Mouse (Mus musculus) olfactory bulb, adult 2 months (tissue): Measurements from ENCODE around the gene Slc2a12. TPM values are rescaled to one million over a fixed set of nuclear protein-coding genes. Genes with fewer than 3 reads are reported as not detected.

Experiments
- H3K27ac ChIP-seq: fragments of 200-500 bp; 2 replicates; pipeline ENCODE4 v1.5.1; 2012; ENCODE audit warnings: low read depth, low read length; ENCODE audit not compliant: insufficient read depth
- H3K4me1 ChIP-seq: fragments of 200-500 bp; 2 replicates; pipeline ENCODE4 v1.6.1; 2012; ENCODE audit warnings: low read length; ENCODE audit not compliant: control insufficient read depth, insufficient read depth
- H3K4me3 ChIP-seq: fragments of 200-500 bp; 2 replicates; pipeline ENCODE4 v1.5.1; 2012; ENCODE audit warnings: mild to moderate bottlenecking, low read depth, low read length, moderate library complexity; ENCODE audit not compliant: insufficient read depth
- CTCF ChIP-seq: fragments of 200-500 bp; IDR thresholded peaks from 2 replicates; pipeline ENCODE4 v1.5.1; 2012; ENCODE audit warnings: low read depth, mild to moderate bottlenecking, low read length, moderate library complexity; ENCODE audit not compliant: insufficient read depth
- POLR2A ChIP-seq: fragments of 200-500 bp; IDR thresholded peaks from 2 replicates; pipeline ENCODE4 v1.6.1; 2012; ENCODE audit warnings: mild to moderate bottlenecking, low read depth, low read length, moderate library complexity; ENCODE audit not compliant: insufficient read depth
- WGBS: fragments of 180-500 bp; shearing (Covaris S2); methylation state at CpG from one replicate; pipeline ENCODE4 v1.1.7; 2018; 5-methylcytosine and 5-hydroxymethylcytosine counted together
- polyA plus RNA-seq: library from polyadenylated mRNA; stranded (reverse); fragments of >200 nt; gene quantifications from 2 replicates; pipeline ENCODE4 v1.2.4, GENCODE M21; 2012; ENCODE audit warnings: low replicate concordance; ENCODE audit not compliant: missing spikeins, insufficient read depth, insufficient read length

Slc2a12 gene
- polyA plus RNA-seq, 1 experiment, result not detected

DNA sequence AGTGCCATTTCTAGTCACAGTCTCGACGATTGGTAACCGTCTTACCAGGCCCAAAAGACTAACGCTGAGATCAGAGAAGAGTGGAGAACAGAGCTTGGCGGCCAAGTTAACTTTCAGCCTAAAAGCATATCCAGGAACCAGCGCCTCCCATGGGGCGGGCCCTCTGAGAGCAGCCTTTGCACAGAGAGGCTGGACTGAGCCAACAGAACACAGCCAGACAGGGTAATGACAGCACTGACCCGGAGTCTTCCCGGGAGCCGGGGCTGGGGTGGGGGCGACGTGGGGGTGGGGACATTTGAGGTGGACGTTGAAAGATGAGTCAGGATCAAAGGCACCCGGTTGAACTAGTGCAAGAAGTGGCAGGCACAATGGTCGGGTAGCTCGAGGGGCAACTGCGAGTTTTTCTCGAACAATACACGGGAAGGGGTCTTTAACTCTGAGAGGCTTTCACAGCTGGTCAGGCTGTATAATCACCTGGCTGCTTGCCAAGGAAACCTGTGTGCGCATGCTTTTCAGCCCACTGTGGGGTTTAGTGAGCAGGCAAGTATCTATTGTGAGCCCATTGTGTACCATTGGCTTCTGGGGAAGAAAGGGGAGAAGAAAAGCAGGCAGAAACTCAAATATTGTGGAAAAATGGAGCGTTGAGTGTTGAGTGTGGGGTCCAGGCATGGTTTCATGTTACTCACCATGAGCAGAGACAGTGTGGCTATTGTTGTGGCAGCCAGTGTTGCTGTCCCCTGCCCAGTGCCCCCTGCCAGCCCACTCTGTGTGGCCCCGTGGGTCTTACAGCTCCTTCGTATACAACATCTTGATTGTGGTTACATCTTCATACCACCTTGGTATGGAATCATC lies 13.9 kb downstream of the Slc2a12 start:
- no peaks in the 10 kb centered on the region for H3K4me1 ChIP-seq
- H3K4me3 ChIP-seq, result no peak overlapping the region
- H3K27ac ChIP-seq, result no peak overlapping the region
- no peak for TF ChIP-seq CTCF
- TF ChIP-seq POLR2A, result no peak
- WGBS, result 21% methylated on average over 23 of the region's 23 CpGs

DNA sequence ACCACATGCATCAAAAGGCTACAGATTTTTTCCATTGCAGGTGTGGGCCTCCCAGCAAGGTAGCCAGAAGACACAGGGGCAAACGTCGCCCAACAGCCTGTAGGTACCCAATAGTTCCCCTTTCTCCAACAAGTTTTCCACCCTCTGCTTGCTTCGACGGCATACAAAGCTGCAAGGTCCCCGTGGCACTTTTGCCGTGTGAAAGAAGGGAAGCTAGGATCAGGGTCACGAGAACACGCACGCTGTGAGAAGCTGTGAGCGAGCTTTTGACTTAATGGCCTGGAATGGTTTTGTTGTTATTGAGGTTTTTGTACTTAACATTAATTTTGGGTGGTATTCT lies 14.5 kb downstream of the Slc2a12 start:
- WGBS, result 76% methylated on average over 10 of the region's 10 CpGs
- TF ChIP-seq CTCF (no peak), POLR2A (no peak)
- no peaks in the 10 kb centered on the region for H3K4me1 ChIP-seq
- no peak overlapping the region for H3K4me3 ChIP-seq
- H3K27ac ChIP-seq, result no peak overlapping the region

DNA sequence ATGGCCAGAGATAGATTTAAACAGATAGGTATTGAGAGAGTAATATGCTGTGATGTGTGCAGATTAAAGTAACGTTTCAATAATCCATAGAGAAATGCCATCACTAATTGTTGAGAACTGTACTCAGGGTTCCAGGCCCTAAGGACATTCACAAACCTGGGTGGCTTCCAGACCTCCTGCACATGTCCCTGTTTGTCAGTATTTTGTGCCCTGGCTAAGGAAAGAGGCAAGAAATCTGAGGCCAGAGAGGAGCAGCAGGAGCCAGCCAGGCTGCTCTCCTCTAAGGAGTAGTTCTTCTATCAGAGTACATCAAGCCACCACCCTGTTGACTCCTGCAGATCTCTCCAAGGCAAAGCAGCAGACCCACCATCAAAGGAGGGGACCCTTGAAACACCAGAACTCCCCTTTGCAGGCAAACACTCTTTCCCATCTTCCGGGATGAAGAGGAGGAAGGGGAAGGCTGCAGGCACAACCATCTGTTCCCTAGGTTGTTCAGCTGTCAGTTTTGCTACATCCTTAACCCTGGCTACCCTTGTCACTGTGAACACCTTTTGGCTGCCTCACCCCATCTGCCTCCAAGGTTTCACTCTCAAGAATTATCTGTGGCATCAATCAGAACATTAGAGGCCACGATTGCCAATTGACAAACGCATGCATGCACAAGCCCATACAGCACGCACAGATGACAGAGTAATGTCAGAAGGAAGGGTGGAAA lies 15.6 kb downstream of the Slc2a12 start:
- Histone ChIP-seq H3K4me1 (no peaks in the 10 kb centered on the region), H3K27ac (no peak overlapping the region), H3K4me3 (no peak overlapping the region)
- 93% methylated on average over 5 of the region's 5 CpGs for WGBS
- no peak for TF ChIP-seq POLR2A
- TF ChIP-seq CTCF, result no peak

DNA sequence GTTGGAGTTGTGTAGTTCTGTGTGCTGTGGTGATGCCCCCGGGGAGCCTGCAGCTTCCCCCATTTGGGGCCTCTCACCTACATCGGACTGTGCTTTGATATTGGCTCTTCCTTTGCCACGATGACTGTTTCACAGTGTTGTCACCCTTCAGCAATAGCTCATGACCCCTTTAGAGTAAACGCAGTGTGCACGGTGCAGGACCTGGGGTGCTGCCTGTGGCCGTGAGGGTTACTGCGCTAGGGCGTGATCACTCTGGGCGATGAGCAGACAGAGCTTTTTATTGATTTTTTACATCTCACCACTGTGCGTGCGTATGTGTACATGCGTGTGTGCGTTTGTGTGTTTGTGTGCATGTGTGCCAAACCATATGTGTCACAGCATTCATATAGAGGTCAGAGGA lies 23.7 kb downstream of the Slc2a12 start:
- no peak overlapping the region for H3K4me3 ChIP-seq
- H3K4me1 ChIP-seq, result peaks cover 5% of the 10 kb centered on the region; the same call in 1 of the 2 replicates
- TF ChIP-seq POLR2A, result no peak
- TF ChIP-seq CTCF, result no peak
- WGBS, result 98% methylated on average over 13 of the region's 13 CpGs
- no peak overlapping the region for H3K27ac ChIP-seq

DNA sequence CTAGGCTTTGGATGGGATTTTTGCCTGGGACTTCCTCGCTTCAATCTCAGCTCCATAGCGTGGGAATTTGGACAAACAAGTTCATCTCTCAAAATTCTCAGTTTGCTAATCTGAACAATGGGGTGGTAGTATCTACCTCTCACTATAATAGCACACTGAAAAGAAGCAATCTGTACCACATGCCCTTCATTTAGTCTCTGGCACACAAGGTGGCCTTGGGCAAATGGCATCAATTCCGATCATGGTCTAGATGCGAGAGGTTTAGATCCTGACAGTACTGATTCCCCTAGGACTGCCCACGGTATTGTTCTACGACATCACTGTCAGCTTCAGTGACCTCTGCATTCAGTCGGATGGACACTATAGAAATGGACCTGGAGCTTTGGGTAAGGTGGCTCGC lies 29.4 kb downstream of the Slc2a12 start:
- WGBS, result 96% methylated on average over 8 of the region's 8 CpGs

DNA sequence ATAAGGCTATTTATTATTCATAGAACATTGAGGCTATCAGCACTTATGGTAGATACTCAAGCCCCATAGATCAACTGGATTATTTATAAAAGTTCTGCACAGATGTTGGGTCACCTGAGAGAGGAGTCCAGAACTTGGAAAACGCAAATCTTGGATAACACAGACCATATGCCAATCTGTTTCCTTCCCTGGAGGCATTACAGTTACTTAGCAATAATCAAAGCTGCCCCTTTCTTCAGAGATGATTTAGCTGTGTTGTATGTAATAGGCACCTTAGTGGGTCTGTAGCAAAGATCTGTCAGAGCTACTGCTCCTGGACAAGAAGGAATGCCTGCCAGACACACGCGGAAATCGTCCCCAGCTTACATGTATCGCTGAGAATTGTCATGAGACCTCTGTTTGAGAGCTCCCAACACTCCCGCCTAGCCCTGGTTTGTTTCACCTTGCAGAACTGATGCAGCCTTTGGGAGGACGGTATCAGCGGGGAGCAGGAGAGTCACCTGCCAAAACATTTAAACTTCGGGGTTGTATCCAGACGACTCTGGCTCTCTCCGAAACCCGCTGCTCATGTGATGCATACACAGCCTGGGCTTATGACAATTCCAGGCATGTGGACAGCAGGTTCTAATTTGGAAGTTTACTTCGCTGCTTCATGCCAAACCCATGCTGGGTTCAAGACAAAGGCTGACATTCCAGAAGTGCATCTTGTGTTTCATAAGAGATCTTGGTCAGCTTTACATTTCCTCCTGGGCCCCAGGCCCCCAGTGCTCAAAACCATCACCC lies 31.2 kb downstream of the Slc2a12 start:
- WGBS, result 83% methylated on average over 13 of the region's 13 CpGs

More for the DNA sequence above, 29.4 kb downstream of the Slc2a12 start:
- Histone ChIP-seq H3K4me1 (peaks cover 10% of the 10 kb centered on the region; the same call in 1 of the 2 replicates), H3K4me3 (no peak overlapping the region), H3K27ac (no peak overlapping the region)
- TF ChIP-seq CTCF, result no peak
- TF ChIP-seq POLR2A, result no peak

DNA sequence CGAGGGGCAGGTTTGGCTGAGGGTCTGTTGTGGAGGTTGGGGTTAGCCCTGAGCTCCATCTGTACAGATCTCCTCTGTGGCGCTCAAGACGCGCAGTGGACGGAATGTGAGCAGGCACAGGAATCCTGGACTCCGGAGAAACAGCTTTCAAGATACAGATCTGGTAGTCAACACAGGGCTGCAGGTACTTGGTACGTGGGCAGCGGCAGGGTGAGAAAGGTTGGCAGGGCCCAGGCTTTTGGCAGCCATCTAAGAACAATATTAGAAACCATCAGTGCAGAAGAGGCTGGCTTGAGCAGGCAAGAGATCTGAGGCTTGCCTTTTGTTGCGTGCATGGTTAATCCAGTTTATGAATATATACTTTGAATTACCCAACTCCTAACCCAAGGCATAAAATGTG lies 51.4 kb downstream of the Slc2a12 start:
- Histone ChIP-seq H3K4me1 (peaks cover 10% of the 10 kb centered on the region), H3K4me3 (no peak overlapping the region), H3K27ac (no peak overlapping the region)
- TF ChIP-seq POLR2A, result no peak
- TF ChIP-seq CTCF, result no peak
- WGBS, result 89% methylated on average over 9 of the region's 9 CpGs

More for the DNA sequence above, 31.2 kb downstream of the Slc2a12 start:
- Histone ChIP-seq H3K27ac (no peak overlapping the region), H3K4me3 (no peak overlapping the region), H3K4me1 (peaks cover 10% of the 10 kb centered on the region; the same call in 1 of the 2 replicates)
- TF ChIP-seq POLR2A, result no peak

DNA sequence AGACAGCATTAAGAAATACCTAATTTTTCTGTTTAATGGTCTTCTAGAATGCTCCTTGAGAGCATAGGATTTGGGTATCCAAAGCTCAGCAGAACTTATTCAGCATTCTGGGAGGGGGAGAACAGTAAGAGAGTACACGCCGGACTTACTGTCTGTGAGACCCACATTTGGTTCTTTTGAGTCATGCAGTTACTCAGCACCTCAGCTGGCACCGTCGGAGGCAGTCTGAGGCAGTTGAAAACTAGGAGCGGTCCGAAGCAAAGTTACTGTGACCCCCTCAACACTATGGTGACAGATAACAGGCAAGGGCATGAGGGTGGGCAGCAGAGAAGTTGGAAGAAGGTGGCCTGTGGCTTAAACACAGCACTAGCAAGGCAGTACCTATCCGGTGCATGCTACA lies 52.1 kb downstream of the Slc2a12 start:
- Histone ChIP-seq H3K4me1 (peaks cover 10% of the 10 kb centered on the region), H3K27ac (no peak overlapping the region), H3K4me3 (no peak overlapping the region)
- 67% methylated on average over 7 of the region's 7 CpGs for WGBS
- no peak for TF ChIP-seq CTCF
- no peak for TF ChIP-seq POLR2A
